Mouse (Mus musculus): ENCODE measurements around the gene Serhl.

The Serhl gene

GRCm38 (mm10) chr15:83162001-83162400, 72.7 kb downstream of the Serhl start:
- in situ Hi-C loops (cut with MboI, MseI): no loop called here

GRCm38 (mm10) chr15:83162818-83163485, 73.6 kb downstream of the Serhl start:
- in situ Hi-C loops (cut with MboI, MseI): no loop called here

- in situ Hi-C loops (cut with MboI, MseI): no loop called here
Observed at GRCm38 (mm10) chr15:83164971-83165471, 75.7 kb downstream of the Serhl start.

- in situ Hi-C loops (cut with MboI, MseI): no loop called here
Observed at GRCm38 (mm10) chr15:83165526-83166315, 76.4 kb downstream of the Serhl start.

Measured in T-helper 1 cell (primary cell).